Mouse (Mus musculus): ENCODE results near the gene Lysmd3. TPM values are rescaled to one million over a fixed set of nuclear protein-coding genes. Genes with fewer than 3 reads are reported as not detected.

Lysmd3 gene
- polyA plus RNA-seq, 1 experiment from 2014 or later = 27.7 TPM

DNA sequence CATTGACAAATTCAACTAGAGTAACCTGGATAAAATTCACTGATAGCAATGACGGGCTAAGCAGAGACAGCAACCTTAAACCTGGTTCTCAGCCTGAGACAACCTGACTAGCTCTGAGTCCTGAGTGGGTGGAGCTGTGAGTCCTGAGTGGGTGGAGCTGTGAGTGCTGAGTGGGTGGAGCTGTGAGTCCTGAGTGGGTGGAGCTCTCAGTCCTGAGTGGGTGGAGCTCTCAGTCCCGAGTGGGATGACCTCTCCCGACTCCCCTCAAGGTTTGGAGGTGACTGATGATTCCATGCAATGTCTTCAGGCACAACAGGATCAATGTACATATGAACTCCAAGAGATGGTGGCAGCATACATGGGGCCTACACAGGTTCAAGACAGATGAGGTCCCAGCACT is 32.1 kb downstream of the Lysmd3 start:
- no peak overlapping the region for H3K9ac ChIP-seq (ENCODE audit: low read length)
- DNase-seq (ENCODE audit: low spot score) = no peak
- H3K9me3 ChIP-seq (ENCODE audit: control insufficient read depth, low read length) = no peaks in the 10 kb centered on the region
- no peaks in the 10 kb centered on the region for H3K27me3 ChIP-seq (ENCODE audit: control insufficient read depth, insufficient read depth, low read length)
- H3K4me2 ChIP-seq (ENCODE audit: low read depth, severe bottlenecking) = no peak overlapping the region
- no peak for ATAC-seq (ENCODE audit: insufficient number of reproducible peaks, low FRiP score, low TSS enrichment, low read depth)
- 90% methylated on average over 3 of the region's 3 CpGs for WGBS
- no peaks in the 10 kb centered on the region for H3K4me1 ChIP-seq (ENCODE audit: control insufficient read depth, insufficient read depth, low read length)
- H3K4me3 ChIP-seq (ENCODE audit: low read depth, low read length) = no peak overlapping the region
- H3K27ac ChIP-seq (replicated peaks; ENCODE audit: low read depth, low read length) = no peak overlapping the region
- peaks cover 3% of the 10 kb centered on the region; the same call in 1 of the 2 replicates for H3K36me3 ChIP-seq (ENCODE audit: control insufficient read depth, insufficient read depth, low read length)

DNA sequence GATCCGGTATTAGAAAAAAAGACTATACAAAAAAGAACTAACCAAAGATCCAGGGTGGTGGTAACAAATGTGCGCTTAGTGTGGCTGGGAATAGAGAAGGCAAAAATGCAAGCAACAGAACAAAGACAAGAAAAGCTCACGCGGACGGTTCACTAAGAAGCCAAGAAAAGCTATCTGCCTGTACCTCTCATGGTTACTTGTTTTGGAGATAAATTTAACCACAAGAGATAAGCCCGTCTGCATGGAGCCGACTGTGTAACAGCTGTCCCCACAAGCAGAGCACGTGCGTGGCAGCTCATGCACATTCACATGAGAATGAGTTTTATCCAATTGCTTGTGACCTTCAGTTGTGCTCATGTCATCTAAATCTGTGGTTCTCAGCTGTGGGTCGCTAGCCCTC is 33.0 kb downstream of the Lysmd3 start:
- WGBS = 90% methylated on average over 10 of the region's 10 CpGs
- H3K27ac ChIP-seq (replicated peaks; ENCODE audit: low read depth, low read length) = no peak overlapping the region
- no peak overlapping the region for H3K4me2 ChIP-seq (ENCODE audit: low read depth, severe bottlenecking)
- H3K9ac ChIP-seq (ENCODE audit: low read length) = no peak overlapping the region
- ATAC-seq (ENCODE audit: insufficient number of reproducible peaks, low FRiP score, low TSS enrichment, low read depth) (no peak), DNase-seq (ENCODE audit: low spot score) (no peak)
- no peak overlapping the region for H3K4me3 ChIP-seq (ENCODE audit: low read depth, low read length)
- H3K27me3 ChIP-seq (ENCODE audit: control insufficient read depth, insufficient read depth, low read length) = no peaks in the 10 kb centered on the region
- peaks cover 3% of the 10 kb centered on the region; the same call in 1 of the 2 replicates for H3K36me3 ChIP-seq (ENCODE audit: control insufficient read depth, insufficient read depth, low read length)
- no peaks in the 10 kb centered on the region for H3K4me1 ChIP-seq (ENCODE audit: control insufficient read depth, insufficient read depth, low read length)
- no peaks in the 10 kb centered on the region for H3K9me3 ChIP-seq (ENCODE audit: control insufficient read depth, low read length)

DNA sequence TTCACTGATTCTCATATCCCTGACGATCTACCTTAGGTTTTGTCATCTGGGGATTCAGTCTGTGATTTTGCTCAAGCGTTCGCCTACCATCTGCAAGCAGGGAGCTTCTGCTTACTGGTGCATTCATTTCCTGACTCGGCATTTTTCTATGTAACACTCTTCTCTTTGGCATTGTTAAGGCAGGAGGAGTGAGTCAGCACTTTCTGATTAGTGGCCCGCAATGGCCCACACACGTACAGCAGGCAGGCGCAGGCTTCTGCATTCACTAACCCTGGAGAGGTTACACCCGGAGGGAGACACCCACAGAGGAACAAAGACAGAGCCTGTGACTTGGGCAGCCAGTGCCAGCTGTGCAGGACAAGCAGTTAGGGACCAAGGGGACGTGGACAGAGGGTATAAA is 34.1 kb downstream of the Lysmd3 start:
- H3K4me1 ChIP-seq (ENCODE audit: control insufficient read depth, insufficient read depth, low read length) = no peaks in the 10 kb centered on the region
- H3K36me3 ChIP-seq (ENCODE audit: control insufficient read depth, insufficient read depth, low read length) = peaks cover 3% of the 10 kb centered on the region; the same call in 1 of the 2 replicates
- H3K4me3 ChIP-seq (ENCODE audit: low read depth, low read length) = no peak overlapping the region
- DNase-seq (ENCODE audit: low spot score) (no peak), ATAC-seq (ENCODE audit: insufficient number of reproducible peaks, low FRiP score, low TSS enrichment, low read depth) (no peak)
- H3K27me3 ChIP-seq (ENCODE audit: control insufficient read depth, insufficient read depth, low read length) = no peaks in the 10 kb centered on the region
- H3K27ac ChIP-seq (replicated peaks; ENCODE audit: low read depth, low read length) = no peak overlapping the region
- 75% methylated on average over 9 of the region's 9 CpGs for WGBS
- H3K9me3 ChIP-seq (ENCODE audit: control insufficient read depth, low read length) = no peaks in the 10 kb centered on the region
- no peak overlapping the region for H3K4me2 ChIP-seq (ENCODE audit: low read depth, severe bottlenecking)
- H3K9ac ChIP-seq (ENCODE audit: low read length) = no peak overlapping the region

DNA sequence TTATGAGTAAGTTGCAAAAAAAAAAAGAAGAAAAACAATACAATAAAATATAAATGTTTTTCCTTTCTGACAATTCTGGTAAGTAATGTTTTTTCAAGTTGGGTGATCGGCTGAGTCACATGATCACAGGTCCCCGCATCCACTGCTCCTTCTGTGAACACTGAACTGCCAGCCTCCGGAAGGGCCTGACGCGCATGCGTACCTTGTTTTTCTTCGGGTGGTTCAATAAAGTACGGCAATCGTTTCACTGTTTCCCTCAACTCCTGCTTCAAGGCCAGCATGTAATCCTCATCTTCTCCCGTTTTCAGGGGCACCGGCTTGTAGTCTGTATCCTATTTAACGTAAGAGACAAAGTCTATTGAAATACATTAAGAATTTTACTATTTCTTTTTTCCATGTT is 37.0 kb downstream of the Lysmd3 start:
- Histone ChIP-seq H3K4me3 (ENCODE audit: low read depth, low read length) (no peak overlapping the region), H3K4me1 (ENCODE audit: control insufficient read depth, insufficient read depth, low read length) (no peaks in the 10 kb centered on the region), H3K9me3 (ENCODE audit: control insufficient read depth, low read length) (no peaks in the 10 kb centered on the region), H3K27ac (replicated peaks; ENCODE audit: low read depth, low read length) (no peak overlapping the region), H3K4me2 (ENCODE audit: low read depth, severe bottlenecking) (no peak overlapping the region), H3K36me3 (ENCODE audit: control insufficient read depth, insufficient read depth, low read length) (peaks cover 3% of the 10 kb centered on the region; the same call in 1 of the 2 replicates), H3K27me3 (ENCODE audit: control insufficient read depth, insufficient read depth, low read length) (no peaks in the 10 kb centered on the region), H3K9ac (ENCODE audit: low read length) (no peak overlapping the region)
- DNase-seq (ENCODE audit: low spot score) (no peak), ATAC-seq (ENCODE audit: insufficient number of reproducible peaks, low FRiP score, low TSS enrichment, low read depth) (no peak)
- WGBS = 95% methylated on average over 12 of the region's 12 CpGs

DNA sequence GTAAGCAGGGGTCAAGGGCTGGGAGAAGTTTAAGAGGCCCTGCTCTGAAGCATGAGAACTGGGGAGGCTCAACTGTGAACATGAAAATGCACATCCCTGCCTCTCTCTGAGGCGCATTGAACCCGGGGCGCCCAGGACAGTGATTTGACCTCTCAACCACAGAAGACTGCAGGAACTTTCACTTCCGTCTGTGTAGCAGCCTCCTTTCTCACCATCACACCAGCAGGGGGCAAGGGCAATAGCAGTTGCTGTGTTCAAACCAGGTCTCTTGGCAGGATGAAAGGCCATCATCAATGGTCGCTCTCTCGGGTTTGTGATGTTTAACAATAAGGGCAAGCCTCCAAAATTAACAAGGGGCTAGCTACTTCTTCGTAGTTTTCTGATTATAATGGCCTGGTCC is 45.7 kb downstream of the Lysmd3 start:
- Histone ChIP-seq H3K4me3 (ENCODE audit: low read depth, low read length) (no peak overlapping the region), H3K9me3 (ENCODE audit: control insufficient read depth, low read length) (no peaks in the 10 kb centered on the region), H3K4me2 (ENCODE audit: low read depth, severe bottlenecking) (no peak overlapping the region), H3K36me3 (ENCODE audit: control insufficient read depth, insufficient read depth, low read length) (no peaks in the 10 kb centered on the region), H3K4me1 (ENCODE audit: control insufficient read depth, insufficient read depth, low read length) (no peaks in the 10 kb centered on the region), H3K9ac (ENCODE audit: low read length) (no peak overlapping the region), H3K27ac (replicated peaks; ENCODE audit: low read depth, low read length) (no peak overlapping the region), H3K27me3 (ENCODE audit: control insufficient read depth, insufficient read depth, low read length) (no peaks in the 10 kb centered on the region)
- no peak for ATAC-seq (ENCODE audit: insufficient number of reproducible peaks, low FRiP score, low TSS enrichment, low read depth)
- WGBS = 85% methylated on average over 7 of the region's 7 CpGs
- no peak for DNase-seq (ENCODE audit: low spot score)

DNA sequence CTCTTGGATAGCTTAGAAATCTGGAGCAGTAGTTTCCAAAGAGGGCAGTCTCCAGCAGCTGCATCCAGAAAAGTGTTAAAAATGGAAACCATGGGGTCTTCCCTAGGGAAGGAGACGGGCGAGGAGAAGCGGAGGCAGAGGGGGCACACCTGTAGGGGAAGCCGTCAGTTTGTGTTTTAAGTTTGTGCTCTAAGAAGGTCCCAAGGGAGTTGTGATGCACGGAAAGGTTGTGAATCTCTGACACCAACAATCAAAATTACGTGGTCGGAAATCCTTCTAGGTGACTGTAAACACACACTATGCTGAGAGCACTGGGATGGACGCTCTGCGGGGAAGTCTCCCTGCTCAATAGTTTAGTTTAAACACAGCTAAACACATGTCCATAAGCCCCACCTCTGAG is 46.2 kb downstream of the Lysmd3 start:
- H3K4me2 ChIP-seq (ENCODE audit: low read depth, severe bottlenecking) = no peak overlapping the region
- WGBS = 90% methylated on average over 9 of the region's 9 CpGs
- ATAC-seq (ENCODE audit: insufficient number of reproducible peaks, low FRiP score, low TSS enrichment, low read depth) (no peak), DNase-seq (ENCODE audit: low spot score) (no peak)
- H3K27ac ChIP-seq (replicated peaks; ENCODE audit: low read depth, low read length) = no peak overlapping the region
- no peaks in the 10 kb centered on the region for H3K27me3 ChIP-seq (ENCODE audit: control insufficient read depth, insufficient read depth, low read length)
- H3K9me3 ChIP-seq (ENCODE audit: control insufficient read depth, low read length) = no peaks in the 10 kb centered on the region
- H3K4me3 ChIP-seq (ENCODE audit: low read depth, low read length) = no peak overlapping the region
- H3K4me1 ChIP-seq (ENCODE audit: control insufficient read depth, insufficient read depth, low read length) = no peaks in the 10 kb centered on the region
- no peak overlapping the region for H3K9ac ChIP-seq (ENCODE audit: low read length)
- no peaks in the 10 kb centered on the region for H3K36me3 ChIP-seq (ENCODE audit: control insufficient read depth, insufficient read depth, low read length)

DNA sequence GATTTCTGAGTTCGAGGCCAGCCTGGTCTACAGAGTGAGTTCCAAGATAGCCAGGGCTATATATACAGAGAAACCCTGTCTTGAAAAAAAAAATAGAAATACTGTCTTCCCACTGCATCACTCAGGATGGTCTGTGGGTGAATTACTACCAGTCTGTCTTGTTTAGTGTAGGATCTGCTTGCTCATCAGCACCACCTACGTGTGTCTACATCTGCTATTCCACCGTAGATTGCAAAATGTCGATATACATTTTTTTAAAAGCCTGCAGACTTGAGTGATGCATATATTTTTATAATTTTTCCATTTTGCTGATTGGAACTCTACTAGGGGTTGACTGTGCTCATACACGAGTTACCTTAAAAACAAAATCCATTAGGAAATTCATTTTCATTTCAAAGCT is 48.8 kb downstream of the Lysmd3 start:
- ATAC-seq (ENCODE audit: insufficient number of reproducible peaks, low FRiP score, low TSS enrichment, low read depth) (no peak), DNase-seq (ENCODE audit: low spot score) (no peak)
- Histone ChIP-seq H3K4me1 (ENCODE audit: control insufficient read depth, insufficient read depth, low read length) (no peaks in the 10 kb centered on the region), H3K4me3 (ENCODE audit: low read depth, low read length) (no peak overlapping the region), H3K9me3 (ENCODE audit: control insufficient read depth, low read length) (no peaks in the 10 kb centered on the region), H3K27me3 (ENCODE audit: control insufficient read depth, insufficient read depth, low read length) (no peaks in the 10 kb centered on the region), H3K4me2 (ENCODE audit: low read depth, severe bottlenecking) (no peak overlapping the region), H3K36me3 (ENCODE audit: control insufficient read depth, insufficient read depth, low read length) (no peaks in the 10 kb centered on the region), H3K27ac (replicated peaks; ENCODE audit: low read depth, low read length) (no peak overlapping the region), H3K9ac (ENCODE audit: low read length) (no peak overlapping the region)
- 91% methylated on average over 5 of the region's 5 CpGs for WGBS

DNA sequence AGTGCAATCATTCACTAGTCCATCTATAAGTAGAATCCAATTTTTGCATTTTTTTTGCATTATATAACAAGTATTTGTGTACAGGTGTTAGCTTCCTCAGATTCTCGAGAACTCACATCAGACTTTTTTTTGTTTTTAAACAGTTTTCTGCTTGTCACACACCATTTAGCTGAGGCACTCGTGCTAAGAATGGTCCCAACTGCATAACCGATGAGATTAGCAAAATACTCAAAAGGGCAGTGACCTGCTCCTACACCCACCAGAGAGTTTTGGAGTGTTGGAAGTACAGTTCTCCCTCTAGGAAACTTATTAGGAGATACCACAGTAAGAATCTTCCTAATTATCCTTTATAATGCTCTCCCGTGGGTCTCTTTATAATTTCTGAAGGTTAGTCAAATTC is 52.3 kb downstream of the Lysmd3 start:
- Histone ChIP-seq H3K4me1 (ENCODE audit: control insufficient read depth, insufficient read depth, low read length) (no peaks in the 10 kb centered on the region), H3K27me3 (ENCODE audit: control insufficient read depth, insufficient read depth, low read length) (no peaks in the 10 kb centered on the region), H3K9me3 (ENCODE audit: control insufficient read depth, low read length) (no peaks in the 10 kb centered on the region), H3K27ac (replicated peaks; ENCODE audit: low read depth, low read length) (no peak overlapping the region), H3K4me3 (ENCODE audit: low read depth, low read length) (peak overlapping the region; percentile 54), H3K4me2 (ENCODE audit: low read depth, severe bottlenecking) (peak overlapping the region; percentile 90; the same call in 1 of the 2 replicates), H3K36me3 (ENCODE audit: control insufficient read depth, insufficient read depth, low read length) (no peaks in the 10 kb centered on the region), H3K9ac (ENCODE audit: low read length) (no peak overlapping the region)
- DNase-seq (ENCODE audit: low spot score) (no peak), ATAC-seq (ENCODE audit: insufficient number of reproducible peaks, low FRiP score, low TSS enrichment, low read depth) (no peak)
- 49% methylated on average over 4 of the region's 4 CpGs for WGBS

DNA sequence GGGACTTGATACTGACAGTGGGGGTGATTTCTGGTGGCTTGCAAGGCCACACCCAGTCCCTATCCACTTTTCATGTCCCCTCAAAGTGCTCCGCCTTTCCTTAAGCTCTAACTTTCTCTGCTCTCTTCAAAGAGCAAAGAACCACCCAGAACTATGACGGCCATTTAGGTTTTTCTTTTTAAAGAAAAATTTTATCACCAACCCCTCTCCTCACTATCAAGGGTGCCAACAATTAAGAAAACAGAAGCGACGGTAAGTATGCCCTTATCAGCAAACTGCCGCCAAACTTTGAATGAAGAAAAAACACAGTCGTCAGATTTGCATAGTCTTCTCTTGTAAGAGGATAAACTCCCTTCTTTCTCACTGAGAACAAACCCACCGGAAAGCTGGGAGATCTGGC is 52.8 kb downstream of the Lysmd3 start:
- under 1% methylated on average over 7 of the region's 7 CpGs for WGBS
- H3K36me3 ChIP-seq (ENCODE audit: control insufficient read depth, insufficient read depth, low read length) = no peaks in the 10 kb centered on the region
- no peaks in the 10 kb centered on the region for H3K27me3 ChIP-seq (ENCODE audit: control insufficient read depth, insufficient read depth, low read length)
- DNase-seq (ENCODE audit: low spot score) (no peak), ATAC-seq (ENCODE audit: insufficient number of reproducible peaks, low FRiP score, low TSS enrichment, low read depth) (no peak)
- H3K4me2 ChIP-seq (ENCODE audit: low read depth, severe bottlenecking) = peak overlapping the region; percentile 90
- no peaks in the 10 kb centered on the region for H3K9me3 ChIP-seq (ENCODE audit: control insufficient read depth, low read length)
- peak overlapping the region; percentile 54 for H3K4me3 ChIP-seq (ENCODE audit: low read depth, low read length)
- H3K4me1 ChIP-seq (ENCODE audit: control insufficient read depth, insufficient read depth, low read length) = no peaks in the 10 kb centered on the region
- H3K27ac ChIP-seq (replicated peaks; ENCODE audit: low read depth, low read length) = no peak overlapping the region
- H3K9ac ChIP-seq (ENCODE audit: low read length) = peak overlapping the region; percentile 63
